Mouse (Mus musculus): ENCODE data around the gene Tnip1. TPM values are rescaled to one million over a fixed set of nuclear protein-coding genes. Genes with fewer than 3 reads are reported as not detected.

The Tnip1 gene
- polyA plus RNA-seq (2015; fragmentation: Nextera tagmentation; extraction: Ambion mirVana) = 10.4 and 13.2 TPM in 2 replicates

DNA sequence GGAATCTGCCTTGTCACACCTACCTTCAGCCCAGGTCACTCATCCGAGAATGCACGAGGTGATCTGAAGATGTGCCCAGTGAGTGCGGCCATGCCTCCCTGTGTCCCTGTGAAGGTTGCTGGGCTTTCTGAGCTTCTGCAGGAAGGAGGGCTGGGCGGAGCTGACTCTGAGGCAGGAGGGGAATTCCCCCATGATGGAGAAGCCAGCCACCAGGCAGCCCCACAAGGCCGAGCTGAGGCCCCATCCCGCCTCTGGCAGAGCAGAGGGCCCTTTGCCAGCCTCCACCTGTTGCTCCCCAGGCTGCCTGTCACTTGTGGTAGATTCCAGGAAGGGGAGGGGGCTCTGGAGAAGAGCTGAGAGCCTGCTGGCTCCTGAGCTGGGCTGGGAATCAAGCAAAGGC lies at the start of gene Tnip1:
TSS of gene Tnip1 (minus strand) at position 108 of the 400 bp plus-strand sequence.

DNA sequence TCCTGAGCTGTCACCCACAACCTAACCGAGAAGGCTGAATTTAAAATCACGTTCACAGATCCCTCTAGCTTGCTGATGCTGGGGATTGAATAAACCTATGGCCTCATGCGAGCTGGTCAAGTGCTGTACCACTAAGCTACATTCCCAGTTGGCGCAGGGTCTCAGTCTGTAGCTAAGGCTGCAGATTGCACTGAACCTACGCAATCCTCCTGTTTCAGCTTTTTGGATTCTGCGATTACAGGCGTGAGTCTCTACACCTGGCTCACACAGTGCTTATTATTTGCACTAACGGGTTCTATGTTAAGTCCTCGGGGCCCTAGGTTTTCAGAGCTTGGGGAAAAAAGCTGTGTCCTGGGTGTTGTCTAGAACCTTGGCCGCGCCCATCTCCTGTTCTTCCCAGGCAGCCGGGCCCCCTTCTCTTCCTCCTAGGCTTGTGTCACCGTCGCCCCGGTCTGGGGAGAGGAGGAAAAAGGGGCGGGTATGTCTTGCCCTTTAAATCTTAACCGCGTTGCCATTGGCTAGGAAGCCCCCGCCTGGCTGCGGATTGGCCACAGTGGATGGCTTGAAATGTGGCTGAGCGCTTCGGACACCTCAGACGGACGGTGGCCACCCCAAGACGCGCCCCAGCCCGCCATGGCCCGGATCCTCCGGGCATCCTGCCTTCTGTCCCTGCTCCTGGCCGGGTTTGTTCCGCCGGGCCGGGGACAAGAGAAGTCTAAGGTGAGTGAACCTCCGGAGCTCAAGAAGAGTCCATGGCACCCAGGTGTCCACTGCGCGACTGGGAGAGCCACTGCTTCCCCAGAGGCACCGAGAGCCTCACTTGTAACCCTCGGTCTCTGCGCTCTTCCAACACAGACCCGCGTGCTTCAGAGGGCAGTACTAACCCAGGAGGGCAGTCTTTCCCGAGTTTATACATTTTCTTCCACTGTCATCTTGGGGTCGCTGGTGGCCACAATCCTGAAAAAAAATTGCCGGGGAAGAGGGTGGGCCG lies 60.1 kb downstream of the Tnip1 start, which contains the start of gene Gpx3:
TSS of gene Gpx3 (plus strand) at position 121 of the 991 bp plus-strand sequence.

DNA sequence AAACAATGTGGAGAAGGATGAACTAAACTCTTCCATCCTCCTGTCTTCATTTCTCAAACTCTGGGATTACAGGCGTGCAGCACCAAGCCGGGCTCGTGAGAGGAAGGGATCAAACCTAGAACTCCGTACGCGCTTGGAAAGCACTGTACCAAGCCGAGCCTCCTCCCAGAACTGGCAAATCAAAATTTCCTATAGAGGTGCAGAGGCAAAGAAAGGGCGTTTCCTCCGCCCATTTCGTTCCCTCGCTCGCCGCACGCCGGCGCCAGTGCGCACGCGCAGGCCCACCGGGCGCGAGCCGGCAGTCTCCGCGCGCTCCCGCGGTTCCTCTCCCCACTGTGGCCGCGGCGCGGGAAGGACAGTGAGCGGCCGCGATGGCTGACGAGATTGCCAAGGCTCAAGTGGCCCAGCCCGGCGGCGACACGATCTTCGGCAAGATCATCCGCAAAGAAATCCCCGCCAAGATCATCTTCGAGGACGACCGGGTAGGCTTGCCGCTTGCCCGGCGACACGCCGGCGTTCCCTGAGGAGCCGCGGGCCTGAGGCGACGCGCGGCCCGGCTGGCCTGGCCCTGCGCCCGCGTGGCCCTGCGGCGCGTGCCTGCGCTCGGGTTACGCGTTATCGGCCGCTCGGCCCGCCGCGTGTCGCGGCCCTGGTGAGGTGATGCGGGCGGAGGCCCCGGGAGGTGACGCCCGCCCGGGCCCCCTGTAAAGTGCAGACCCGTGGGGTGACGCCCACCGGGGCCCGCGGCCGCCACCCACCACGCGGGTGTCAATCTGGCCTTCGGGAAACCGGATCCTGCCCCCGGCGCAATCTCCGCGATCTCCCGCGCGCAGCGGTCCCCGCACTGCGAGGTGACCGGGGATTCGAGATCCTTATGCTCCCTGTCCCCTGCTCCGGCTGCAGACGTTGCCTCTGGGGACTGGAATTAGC lies 96.3 kb downstream of the Tnip1 start, which contains the start of gene Hint1:
TSS of gene Hint1 (plus strand) at position 265 of the 930 bp plus-strand sequence.

Other genes starting within 250 kb of the Tnip1 start
- gene Cdc42se2, start 175.2 kb downstream of the Tnip1 start, polyA plus RNA-seq (2015; fragmentation: Nextera tagmentation; extraction: Ambion mirVana) = 27.2 and 35.1 TPM in 2 replicates
- 3.5 and 3.6 TPM in 2 replicates for gene Lyrm7, start 102.0 kb downstream of the Tnip1 start, polyA plus RNA-seq (2015; fragmentation: Nextera tagmentation; extraction: Ambion mirVana)
- 619 and 686 TPM in 2 replicates for gene Hint1, start 96.5 kb downstream of the Tnip1 start, polyA plus RNA-seq (2015; fragmentation: Nextera tagmentation; extraction: Ambion mirVana)
- gene Gpx3, start 60.5 kb downstream of the Tnip1 start, polyA plus RNA-seq (2015; fragmentation: Nextera tagmentation; extraction: Ambion mirVana) = 83.8 and 99.2 TPM in 2 replicates
- gene Anxa6, start 70.5 kb upstream of the Tnip1 start, polyA plus RNA-seq (2015; fragmentation: Nextera tagmentation; extraction: Ambion mirVana) = 58.1 and 77.4 TPM in 2 replicates
- 3.0 and 4.3 TPM in 2 replicates for gene Ccdc69, start 115.2 kb upstream of the Tnip1 start, polyA plus RNA-seq (2015; fragmentation: Nextera tagmentation; extraction: Ambion mirVana)
- gene Gm2a, start 135.2 kb upstream of the Tnip1 start, polyA plus RNA-seq (2015; fragmentation: Nextera tagmentation; extraction: Ambion mirVana) = 29.0 and 40.6 TPM in 2 replicates
- gene Slc36a3, start 188.8 kb upstream of the Tnip1 start, polyA plus RNA-seq (2015; fragmentation: Nextera tagmentation; extraction: Ambion mirVana) = 0.16 and 0.30 TPM in 2 replicates
- 0.20 TPM in 1 of 2 replicates, not detected in the other for gene Slc36a2, start 222.2 kb upstream of the Tnip1 start, polyA plus RNA-seq (2015; fragmentation: Nextera tagmentation; extraction: Ambion mirVana)
- 1.3 and 1.9 TPM in 2 replicates for gene Slc36a1, start 241.4 kb upstream of the Tnip1 start, polyA plus RNA-seq (2015; fragmentation: Nextera tagmentation; extraction: Ambion mirVana)